Mouse (Mus musculus) retina, postnatal 7 days (tissue): ENCODE data around the gene H2al1h.
"Not testable (repeated sequence)": the region's sequence is repeated elsewhere in the genome, so short reads cannot be mapped to it uniquely, and the experiment has no call there.

Experiments used
- DNase-seq: peaks from one replicate; pipeline ENCODE4 v3.0.0-alpha.2; 2012; ENCODE audit warnings: low read depth, low spot score

H2al1h gene

GRCm38 (mm10) chrX:11321192-11321591 is at the start of gene H2al1h:
Gene H2al1h (plus strand): TSS chrX:11321492.
- DNase-seq, result not testable (repeated sequence)

- no peak for DNase-seq
Observed at GRCm38 (mm10) chrX:11273190-11273589, 48.1 kb upstream of the H2al1h start.

GRCm38 (mm10) chrX:11277083-11277482 is 44.2 kb upstream of the H2al1h start:
- DNase-seq, result no peak

- no peak for DNase-seq
Observed at GRCm38 (mm10) chrX:11280741-11281140, 40.6 kb upstream of the H2al1h start.

- no peak for DNase-seq
Observed at GRCm38 (mm10) chrX:11288306-11288882, 32.9 kb upstream of the H2al1h start.

GRCm38 (mm10) chrX:11289244-11289643 is 32.0 kb upstream of the H2al1h start:
- DNase-seq, result no peak

- not testable (repeated sequence) for DNase-seq
Observed at GRCm38 (mm10) chrX:11298957-11299356, 22.3 kb upstream of the H2al1h start, which contains the start of gene H2al1a. Gene H2al1a (plus strand): TSS chrX:11299257.

GRCm38 (mm10) chrX:11302132-11302531 is 19.2 kb upstream of the H2al1h start, which contains the start of gene H2al1b:
Gene H2al1b (plus strand): TSS chrX:11302432.
- DNase-seq, result not testable (repeated sequence)

GRCm38 (mm10) chrX:11305355-11305754 is 15.9 kb upstream of the H2al1h start, which contains the start of gene H2al1c:
Gene H2al1c (plus strand): TSS chrX:11305655.
- not testable (repeated sequence) for DNase-seq

GRCm38 (mm10) chrX:11308524-11308923 is 12.8 kb upstream of the H2al1h start, which contains the start of gene H2al1d:
Gene H2al1d (plus strand): TSS chrX:11308824.
- not testable (repeated sequence) for DNase-seq

GRCm38 (mm10) chrX:11311634-11312033 is 9.7 kb upstream of the H2al1h start, which contains the start of gene H2al1e:
Gene H2al1e (plus strand): TSS chrX:11311934.
- not testable (repeated sequence) for DNase-seq

- DNase-seq, result not testable (repeated sequence)
Observed at GRCm38 (mm10) chrX:11314858-11315257, 6.4 kb upstream of the H2al1h start, which contains the start of gene H2al1f. Gene H2al1f (plus strand): TSS chrX:11315158.

GRCm38 (mm10) chrX:11317956-11318355 is 3.3 kb upstream of the H2al1h start, which contains the start of gene H2al1g:
Gene H2al1g (plus strand): TSS chrX:11318256.
- DNase-seq, result not testable (repeated sequence)

- not testable (repeated sequence) for DNase-seq
Observed at GRCm38 (mm10) chrX:11324359-11324758, 3.1 kb downstream of the H2al1h start, which contains the start of gene H2al1i. Gene H2al1i (plus strand): TSS chrX:11324659.

- DNase-seq, result not testable (repeated sequence)
Observed at GRCm38 (mm10) chrX:11327522-11327921, 6.2 kb downstream of the H2al1h start, which contains the start of gene H2al1j. Gene H2al1j (plus strand): TSS chrX:11327822.

- DNase-seq, result no peak
Observed at GRCm38 (mm10) chrX:11345762-11346161, 24.5 kb downstream of the H2al1h start.

- no peak for DNase-seq
Observed at GRCm38 (mm10) chrX:11346756-11347155, 25.5 kb downstream of the H2al1h start.

- no peak for DNase-seq
Observed at GRCm38 (mm10) chrX:11360823-11361222, 39.5 kb downstream of the H2al1h start.

GRCm38 (mm10) chrX:11361261-11361660 is 40.0 kb downstream of the H2al1h start:
- DNase-seq, result no peak

- no peak for DNase-seq
Observed at GRCm38 (mm10) chrX:11363890-11364289, 42.6 kb downstream of the H2al1h start.

- no peak for DNase-seq
Observed at GRCm38 (mm10) chrX:11365151-11365550, 43.9 kb downstream of the H2al1h start.
